Mouse (Mus musculus) erythroblast, embryonic 14.5 days (primary cell): ENCODE measurements around the gene Sar1b.
"Not testable (repeated sequence)": the region's sequence is repeated elsewhere in the genome, so short reads cannot be mapped to it uniquely, and the experiment has no call there.

ENCODE experiments used
- GATA1 ChIP-seq: IDR thresholded peaks from 2 replicates; pipeline ENCODE4 v1.6.1; 2012; ENCODE audit warnings: low read length, inconsistent platforms, mixed read lengths
- TAL1 ChIP-seq: IDR thresholded peaks from 3 replicates; pipeline ENCODE4 v1.6.1; 2012; ENCODE audit warnings: low read length, inconsistent platforms, mixed read lengths

- not testable (repeated sequence) for TF ChIP-seq TAL1, GATA1
Observed at GRCm38 (mm10) chr11:51789735-51790134, 26.2 kb downstream of the Sar1b start.
